Mouse (Mus musculus) brain, adult 2 months (tissue): ENCODE results near the gene Wdfy2.
"Not testable (repeated sequence)": the region's sequence is repeated elsewhere in the genome, so short reads cannot be mapped to it uniquely, and the experiment has no call there.

Experiments
- DNase-seq: peaks from one replicate; pipeline ENCODE4 v3.0.0; 2011; ENCODE audit warnings: low read depth, low spot score

Wdfy2 gene

DNA sequence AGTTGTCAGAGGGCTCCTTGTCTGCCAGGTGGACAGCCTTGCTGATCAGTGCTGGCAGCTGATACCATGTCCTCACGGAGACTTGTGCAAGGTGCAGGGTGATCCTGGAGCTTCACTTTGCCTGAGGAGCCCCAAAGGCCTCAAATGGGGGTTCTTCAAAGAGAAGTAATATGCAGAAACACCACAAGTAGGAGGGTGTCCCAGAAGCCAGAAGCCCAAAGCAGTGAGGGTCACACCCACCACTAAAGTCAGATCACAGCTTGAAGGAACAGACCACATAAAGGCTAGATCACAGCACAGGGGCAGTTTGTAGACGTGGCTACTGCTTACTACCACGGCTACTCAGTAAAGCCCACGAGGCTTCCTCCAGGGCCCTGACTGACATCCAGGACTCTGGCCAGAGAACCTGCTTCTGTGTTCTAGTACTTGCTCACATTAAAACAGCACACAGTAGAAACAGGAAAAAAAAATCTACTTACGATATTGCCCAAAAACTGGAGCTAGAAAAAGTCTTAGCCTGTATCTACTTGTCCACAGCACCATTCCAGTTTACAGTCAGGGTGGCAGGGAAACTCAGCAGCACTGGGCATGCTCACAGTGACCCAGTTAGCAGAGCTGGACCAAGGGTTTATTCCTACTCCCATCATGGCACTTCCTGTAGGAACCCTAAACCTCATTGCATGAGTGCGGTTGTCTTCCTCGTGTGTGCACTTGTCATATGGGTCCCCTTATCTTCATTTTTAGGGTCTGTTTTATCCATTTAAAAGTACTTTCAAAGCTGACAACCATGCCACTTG lies 41.4 kb downstream of the Wdfy2 start:
- DNase-seq = peak; percentile 41

DNA sequence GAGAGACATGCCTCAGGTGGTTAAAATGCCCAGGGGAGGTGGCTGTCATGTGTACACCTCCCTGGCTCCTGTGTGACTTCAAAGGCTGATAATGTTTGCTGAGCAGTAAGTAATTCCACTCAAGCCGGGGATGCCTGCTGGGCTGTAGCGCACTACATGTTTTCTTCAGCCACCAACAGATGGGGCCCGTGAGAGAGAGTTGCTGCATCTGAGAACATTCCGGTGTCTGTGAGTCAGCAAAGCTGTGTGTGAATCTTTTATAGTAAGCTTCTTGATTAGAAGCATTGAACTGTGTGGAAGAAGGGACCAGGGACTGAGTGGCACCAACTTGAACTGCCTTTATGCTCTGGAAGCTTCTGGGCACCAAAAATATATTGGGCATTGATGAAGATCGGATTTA lies 42.0 kb downstream of the Wdfy2 start:
- peak; percentile 97 for DNase-seq

DNA sequence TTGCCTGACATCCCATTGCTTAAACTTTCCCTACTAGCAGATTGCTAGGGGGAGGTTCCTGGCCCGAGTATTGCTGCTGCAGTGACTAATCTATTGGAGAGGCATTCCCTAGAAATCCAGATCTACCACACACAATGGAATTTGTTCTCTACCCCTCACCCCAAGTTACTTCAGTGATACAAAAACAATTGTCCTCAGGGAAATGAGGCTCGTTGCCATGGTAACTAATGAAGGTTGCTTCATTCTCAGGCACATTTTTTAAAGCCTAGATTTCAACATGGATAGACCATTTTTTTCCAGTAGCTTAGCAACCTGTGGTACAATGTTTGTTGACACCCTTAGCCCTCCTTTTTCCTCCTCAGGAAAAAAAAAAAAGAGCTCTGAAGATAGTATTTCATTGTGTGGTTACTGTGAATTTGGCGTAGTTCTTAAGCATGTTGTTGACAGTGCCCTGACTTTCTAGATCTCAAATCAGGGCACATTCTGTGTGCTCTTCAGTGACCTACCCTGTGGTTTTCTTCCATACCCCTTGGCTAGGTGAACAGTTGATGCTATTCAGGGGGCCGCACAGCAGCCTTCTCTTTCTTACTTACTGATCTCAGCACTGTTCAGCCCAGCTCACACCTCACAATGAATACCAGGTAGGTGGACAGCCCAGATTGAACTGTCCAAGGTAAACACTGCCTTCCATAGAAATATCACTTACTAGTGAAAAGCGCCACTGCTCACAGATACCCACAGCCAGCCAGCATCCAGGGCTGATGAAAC lies 42.8 kb downstream of the Wdfy2 start:
- DNase-seq = peak; percentile 95

DNA sequence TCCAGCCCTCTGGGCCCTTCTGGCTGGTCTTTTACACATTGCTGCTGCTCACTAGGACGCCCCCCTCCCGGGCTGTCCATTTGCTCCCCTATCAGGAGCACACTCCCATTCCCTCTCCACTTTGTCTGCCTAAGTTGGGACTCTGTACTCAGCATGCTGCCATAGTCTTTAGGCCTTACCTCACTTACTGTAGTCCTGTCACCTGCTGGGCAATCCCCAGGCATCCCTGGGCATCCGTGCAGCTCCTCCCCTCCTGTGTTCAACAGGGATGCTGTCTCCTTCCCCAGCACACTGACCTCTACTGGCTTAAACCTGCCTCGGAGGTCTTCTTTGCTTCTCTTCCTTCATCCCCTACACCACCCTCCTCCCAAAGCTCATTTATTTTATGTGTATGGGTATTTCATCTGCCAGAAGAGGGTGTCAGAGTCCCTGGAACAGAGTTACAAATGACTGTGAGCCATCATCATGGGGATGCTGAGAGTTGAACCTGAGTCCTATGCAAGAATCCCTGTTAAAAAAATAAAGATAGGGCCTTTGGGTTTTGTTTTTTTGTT lies 44.7 kb downstream of the Wdfy2 start:
- peak; percentile 24 for DNase-seq

DNA sequence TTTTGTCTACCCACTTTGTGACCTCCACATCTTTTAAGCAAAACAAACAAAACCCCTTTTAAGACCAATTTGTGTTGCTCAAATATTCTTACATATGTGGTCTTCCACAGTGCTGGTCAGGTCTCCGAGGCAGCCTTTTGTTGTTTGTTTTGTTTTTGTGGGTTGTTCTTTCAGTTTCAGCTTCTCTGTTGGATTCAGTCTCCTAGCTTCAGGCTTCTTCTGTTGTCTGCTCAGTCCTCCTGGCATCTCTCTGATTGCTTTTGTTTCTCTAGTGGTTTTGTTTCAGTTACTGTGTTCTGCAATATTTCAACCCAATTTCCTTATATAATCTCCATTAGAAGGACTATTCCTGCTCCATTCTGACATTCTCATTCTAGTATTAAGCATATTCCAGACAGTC lies 46.1 kb downstream of the Wdfy2 start:
- no peak for DNase-seq

DNA sequence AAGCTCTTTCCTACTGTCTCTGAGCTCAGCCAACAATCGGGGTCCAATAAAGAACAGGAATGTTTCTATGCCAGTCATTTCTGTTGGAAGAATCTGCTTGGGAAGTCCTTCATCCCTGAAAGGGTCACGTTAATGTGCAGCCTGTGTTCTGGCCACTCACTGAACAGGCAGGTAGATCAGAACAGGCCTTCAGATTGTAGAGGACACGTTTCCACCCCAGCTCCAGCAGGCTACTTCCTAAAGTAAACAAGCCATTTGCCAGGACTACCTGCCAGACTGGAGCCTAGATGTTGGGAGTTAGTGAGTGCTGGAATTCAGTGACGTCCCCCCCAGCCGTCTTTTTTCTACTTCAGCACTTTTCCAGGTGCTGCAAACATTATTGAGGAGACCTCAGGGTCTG lies 46.7 kb downstream of the Wdfy2 start:
- peak; percentile 22 for DNase-seq

DNA sequence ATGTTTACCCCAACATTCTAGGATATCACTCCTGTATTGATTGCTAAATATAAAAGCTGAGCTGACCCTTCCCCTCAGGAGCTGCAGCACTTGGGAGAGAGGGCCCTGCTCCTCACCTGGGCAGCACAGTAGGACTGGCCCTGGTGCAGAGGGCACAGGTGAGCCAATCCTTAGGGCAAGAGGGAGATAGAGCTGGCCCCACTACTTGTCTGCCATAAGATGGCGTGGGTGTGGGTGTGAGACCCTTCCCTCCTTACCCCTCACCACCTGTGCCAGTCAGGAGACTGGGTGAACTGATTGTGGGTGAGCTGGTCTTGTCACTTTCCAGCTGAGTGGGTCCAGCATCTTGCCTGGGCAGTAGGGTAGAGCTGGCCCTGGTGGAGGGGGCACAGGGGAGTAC lies 47.2 kb downstream of the Wdfy2 start:
- no peak for DNase-seq

DNA sequence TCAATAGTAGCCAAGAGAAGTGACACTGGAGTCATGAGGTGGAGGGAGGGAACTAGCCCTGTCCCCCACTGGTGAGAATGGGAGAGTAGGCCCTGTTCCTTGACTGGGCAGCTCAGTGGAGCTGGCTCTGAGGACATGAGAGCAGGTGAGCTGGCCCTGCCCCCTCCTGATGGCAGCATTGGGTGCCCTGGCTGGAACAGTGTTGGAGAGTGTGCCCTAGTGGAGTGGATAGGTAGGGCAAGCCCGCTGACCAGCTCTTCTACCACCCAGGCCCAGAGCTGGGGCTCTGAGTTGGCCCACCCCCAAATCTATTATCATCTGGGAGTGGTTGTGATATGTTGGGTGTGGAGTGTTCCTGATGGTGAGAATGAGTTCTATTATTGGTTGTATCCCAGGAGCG lies 47.7 kb downstream of the Wdfy2 start:
- DNase-seq = no peak

DNA sequence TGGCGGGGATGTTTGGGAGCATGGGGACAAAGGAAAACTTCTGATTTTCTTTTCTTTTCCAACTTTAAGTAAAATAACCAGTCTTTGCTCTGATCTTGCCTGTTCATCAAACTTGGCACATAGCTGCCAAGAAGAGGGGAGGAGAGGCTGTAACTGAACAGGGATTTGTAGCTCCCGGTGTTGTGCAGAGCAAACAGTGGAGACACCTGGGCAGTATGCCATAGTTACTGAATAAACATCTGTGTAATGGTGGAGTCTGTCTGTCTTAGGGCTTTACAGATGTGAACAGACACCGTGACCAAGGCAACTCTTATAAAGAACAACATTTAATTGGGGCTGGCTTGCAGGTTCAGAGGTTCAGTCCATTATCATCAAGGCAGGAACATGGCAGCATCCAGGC lies 53.9 kb downstream of the Wdfy2 start:
- no peak for DNase-seq

DNA sequence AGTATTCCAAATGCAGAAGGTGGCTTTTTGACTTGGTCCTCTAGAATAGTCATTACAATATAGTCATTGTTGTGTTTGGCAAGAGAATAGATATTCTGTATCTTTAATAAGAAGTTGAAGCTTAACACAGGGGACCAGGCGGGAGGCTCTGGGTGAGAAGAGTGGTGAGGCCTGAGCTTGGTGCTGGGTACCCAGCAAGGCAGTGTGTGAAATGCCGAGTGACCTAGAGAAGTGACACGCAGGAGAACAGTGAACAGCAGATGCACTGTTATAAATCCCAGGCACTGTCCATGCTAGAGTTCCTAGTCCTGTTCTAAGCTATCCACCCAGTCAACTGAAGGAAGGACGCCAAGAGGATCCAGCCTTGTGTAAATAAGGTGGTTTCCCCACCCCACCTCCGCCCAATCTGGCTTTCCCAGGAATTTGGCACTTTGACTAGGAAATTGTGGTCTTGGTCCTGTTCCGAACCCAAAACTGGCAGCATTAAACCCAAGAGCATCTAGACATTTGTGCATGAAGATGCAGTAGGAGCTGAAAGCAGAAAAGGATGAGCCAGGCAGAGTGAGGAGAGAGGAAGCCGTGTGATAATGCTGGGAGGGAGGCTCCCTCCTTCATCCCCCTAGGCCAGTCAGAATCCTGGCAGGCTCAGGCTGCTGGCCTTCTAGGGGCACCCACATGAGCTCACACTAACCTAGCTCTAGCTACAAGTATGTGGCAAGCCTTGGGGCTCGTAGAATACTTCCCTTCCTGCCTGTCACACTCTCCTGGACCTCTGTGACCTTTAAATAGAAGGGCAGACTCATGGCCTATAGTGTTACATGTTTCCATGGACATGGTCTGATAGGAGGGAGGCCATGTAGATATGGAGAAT lies 55.5 kb downstream of the Wdfy2 start:
- DNase-seq = peak; percentile 96

DNA sequence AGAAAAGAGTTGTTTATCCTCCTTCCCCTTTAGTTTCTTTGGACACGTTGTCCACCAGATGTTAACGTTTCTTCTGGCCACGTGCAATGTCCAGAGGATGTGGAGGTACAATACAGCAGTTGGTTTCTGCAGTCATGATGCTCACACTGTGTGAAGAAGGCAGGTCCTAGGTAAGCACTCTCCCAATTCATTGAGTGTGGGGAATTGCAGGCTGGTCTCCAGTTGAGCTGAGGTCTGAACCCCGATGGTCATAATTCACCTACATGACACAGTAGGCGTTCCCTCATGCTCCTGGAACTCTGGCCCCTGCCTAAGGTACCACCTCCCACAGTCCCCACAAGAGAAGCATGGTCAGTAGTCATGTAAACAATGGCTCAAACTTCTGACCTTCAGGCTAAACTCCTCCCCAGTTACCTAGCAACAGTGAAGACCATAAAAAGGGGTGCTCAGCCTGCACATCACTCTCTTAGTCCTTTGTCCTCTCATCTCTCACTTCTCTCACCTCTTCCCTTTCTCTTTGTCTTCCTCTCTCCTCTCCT lies 56.2 kb downstream of the Wdfy2 start:
- DNase-seq = not testable (repeated sequence)

DNA sequence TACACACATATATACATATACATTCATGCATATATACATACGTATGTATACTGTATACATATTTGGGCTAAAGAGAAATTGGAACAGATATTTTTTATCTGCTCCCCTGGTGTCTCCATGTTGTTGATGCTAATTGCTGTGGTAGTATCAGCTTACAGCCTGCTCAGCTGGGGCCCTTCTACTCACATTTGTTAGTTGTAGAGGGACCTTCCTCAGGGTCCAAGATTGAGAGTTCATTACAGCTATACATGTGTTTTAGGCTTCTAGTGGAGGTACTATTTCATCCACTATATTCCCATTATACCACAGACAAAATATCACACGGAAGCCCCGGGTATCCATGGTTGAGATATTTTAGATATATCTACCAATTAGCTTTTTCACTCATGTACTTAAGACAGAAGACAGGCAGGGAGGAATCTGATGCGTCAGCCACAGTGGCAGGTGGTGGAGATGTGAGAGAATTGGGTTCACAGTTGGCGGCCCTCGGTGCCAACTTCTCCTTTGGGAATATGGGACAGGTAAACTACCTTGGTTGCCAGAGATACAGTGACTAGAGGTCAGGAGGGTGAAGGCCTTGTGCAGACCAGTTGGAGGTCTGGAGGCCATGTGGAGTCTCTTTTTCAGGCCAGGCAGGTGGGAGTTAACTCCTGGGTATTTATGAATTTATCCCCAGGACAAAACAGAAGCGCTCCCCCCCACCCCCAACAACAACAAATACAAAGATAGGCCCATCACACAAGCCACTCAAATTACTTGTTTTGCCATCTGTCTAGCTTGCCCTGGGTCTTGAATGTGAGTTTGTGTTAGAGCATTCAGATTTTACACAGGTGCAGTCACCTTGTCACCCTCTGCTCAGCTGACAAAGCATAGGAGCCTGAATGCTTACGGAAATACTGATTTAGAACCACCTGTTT lies 57.7 kb downstream of the Wdfy2 start:
- DNase-seq = peak; percentile 86

DNA sequence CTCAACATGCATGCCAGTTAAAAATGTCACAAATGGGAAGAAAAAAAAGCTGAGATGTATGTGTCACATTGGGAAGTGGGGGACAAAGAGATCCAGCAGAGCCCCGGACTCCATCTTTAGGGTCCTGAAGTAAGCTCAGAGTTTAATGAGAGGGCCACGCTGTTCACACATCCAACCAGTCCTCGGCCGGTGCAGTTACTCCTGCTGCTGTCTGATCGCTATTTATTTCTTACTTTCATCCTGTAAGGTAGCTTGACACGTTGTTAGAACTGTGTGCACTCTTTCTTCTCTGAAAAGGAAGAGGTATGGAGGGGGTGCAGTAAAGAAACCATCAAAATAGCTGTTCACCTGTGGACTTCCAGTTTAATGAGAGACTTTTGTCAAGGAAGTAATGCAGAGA lies 60.6 kb downstream of the Wdfy2 start:
- DNase-seq = no peak

DNA sequence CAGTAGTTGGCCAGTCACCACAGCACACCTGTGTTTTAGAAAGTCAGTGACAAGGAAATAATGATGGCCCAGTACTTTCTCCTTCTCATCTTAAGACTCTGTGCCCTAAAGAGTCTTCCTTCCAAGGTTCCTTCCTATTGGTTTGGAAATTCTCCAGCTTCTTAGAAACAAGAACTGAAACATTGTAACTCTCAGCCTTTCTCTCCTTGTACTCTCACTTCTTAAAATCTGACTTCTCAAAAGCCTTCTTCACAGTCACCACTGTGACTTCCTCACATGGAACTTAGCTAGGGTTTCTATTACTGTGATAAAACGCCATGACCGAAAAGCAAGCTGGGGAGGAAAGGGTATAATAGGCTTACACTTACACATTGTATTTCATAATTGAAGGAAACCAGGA lies 70.4 kb downstream of the Wdfy2 start:
- no peak for DNase-seq

DNA sequence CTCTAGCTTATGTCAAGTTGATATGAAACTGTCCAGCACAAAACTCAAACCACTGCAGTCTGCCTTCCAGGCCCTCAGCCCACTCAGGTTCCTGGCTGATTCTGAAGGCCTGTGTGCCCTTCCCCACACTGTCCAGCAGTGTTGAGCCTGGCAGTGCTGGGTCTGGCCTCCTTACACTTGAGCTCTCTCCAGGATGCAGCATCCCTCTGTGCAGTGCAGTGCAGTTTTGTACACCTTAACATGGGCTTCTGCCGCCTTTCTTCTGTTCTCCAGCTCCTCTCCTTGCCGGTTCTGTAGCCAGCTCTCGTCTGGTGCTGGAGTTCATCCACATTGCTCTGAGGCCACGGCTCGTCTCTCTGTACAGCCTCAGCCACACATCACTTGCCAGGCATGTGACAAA lies 71.1 kb downstream of the Wdfy2 start:
- peak; percentile 31 for DNase-seq

DNA sequence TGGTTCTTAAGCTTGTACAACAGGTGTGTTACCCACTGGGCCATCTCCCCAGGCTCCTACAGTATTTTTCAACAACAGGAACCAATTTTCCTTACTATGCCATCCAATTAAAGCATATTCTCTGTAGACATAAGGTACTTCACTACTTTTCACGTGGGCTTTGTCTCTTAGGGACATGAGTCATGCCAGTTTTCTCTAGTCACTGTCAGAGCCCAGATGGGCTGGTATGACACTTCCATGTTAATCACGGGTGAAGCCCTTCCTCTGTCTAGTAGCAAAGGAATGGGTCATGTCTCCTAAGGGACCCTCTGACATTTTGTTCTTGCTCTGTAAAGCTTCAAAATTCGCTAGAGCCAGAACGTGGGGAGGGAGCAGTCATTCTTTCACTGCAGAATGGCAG lies 73.4 kb downstream of the Wdfy2 start:
- peak; percentile 63 for DNase-seq

DNA sequence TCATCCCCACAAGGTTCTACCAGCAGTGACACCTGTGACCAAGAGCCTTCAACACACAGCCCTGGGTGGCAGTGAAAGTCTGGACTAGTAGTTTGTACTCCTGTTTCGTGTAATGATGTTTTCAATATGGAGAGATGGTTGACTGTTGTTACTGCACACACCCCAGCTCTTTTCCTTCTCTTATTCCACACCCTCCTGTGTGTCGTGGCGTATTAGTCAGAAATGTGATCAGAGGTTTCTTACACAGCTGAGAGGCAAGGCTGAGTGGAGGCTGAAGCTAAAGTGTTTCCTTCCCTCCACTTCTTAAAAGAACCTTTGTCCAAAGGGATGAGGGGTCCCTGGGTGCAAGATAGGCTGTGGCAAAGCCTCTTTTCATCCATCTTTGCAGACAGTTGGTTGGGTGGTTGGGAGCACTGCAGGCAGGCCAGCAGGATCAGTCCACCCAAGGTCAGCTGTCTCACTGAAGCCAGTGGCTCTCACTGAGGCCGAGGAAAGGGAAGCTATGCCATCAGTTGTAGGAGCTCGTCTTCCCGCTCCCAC lies 77.7 kb downstream of the Wdfy2 start:
- DNase-seq = no peak

DNA sequence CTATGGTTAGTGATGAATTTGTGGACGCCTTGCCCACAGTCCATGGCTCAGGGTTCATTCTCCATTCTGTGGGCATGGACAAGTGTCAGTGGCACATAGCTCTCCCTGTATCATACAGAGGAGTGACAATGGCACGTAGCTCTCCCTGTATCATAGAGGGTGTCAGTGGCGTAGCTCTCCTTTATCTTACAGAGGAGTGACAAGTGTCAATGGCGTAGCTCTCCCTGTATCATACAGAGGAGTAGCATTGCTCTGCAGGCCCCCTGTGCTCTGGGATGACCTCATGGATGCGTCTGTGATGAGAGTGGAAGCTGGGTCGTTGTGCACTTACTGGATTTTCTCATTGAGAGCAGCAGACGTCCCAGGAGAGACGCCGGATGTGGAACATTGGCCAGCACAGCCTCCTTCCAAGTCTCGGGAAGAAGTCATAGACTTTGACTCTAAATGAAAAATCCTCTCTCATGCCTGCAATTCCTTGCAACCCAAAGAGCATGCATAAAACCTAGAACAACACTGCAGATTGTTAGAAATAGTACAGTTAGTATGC lies 79.1 kb downstream of the Wdfy2 start:
- DNase-seq = no peak

DNA sequence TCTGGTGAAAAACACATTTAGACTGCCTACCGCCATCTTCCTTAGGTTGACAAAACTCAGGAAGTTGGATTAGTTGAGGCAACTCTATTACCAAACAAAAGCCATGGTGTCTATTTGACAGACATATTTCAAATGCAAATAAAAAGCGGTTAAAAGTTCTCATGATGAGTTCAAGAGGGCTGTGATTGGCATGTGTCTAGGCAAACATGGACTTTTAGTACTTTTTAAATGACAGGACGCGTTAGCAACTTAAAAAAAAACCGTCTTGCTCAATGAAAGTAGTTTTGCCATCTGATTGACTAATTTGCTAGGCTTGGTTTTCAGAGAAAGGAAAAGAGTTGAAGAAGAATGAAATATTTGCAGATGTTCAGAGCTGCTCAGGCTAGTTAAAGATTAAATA lies 83.9 kb downstream of the Wdfy2 start:
- no peak for DNase-seq

DNA sequence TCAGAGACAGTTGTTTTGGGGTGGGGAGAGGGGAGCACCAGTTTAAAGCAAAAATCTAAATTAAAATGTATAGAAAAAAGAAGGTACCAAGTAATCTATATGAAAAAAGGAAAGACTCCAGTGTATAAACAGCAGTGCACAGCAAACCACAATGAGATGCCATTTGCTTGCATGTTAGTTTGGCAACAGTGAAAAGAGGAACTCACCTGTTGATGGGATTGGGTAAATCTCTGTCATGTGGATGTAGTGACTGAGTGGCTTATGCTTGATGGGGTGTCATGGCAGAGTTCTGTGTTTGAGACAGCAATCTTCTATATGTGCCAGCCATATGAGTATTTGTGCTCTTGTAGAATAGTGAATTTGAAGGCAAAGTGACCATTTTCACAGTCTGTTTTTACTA lies 85.2 kb downstream of the Wdfy2 start:
- no peak for DNase-seq
